In the genomic region with DNA sequence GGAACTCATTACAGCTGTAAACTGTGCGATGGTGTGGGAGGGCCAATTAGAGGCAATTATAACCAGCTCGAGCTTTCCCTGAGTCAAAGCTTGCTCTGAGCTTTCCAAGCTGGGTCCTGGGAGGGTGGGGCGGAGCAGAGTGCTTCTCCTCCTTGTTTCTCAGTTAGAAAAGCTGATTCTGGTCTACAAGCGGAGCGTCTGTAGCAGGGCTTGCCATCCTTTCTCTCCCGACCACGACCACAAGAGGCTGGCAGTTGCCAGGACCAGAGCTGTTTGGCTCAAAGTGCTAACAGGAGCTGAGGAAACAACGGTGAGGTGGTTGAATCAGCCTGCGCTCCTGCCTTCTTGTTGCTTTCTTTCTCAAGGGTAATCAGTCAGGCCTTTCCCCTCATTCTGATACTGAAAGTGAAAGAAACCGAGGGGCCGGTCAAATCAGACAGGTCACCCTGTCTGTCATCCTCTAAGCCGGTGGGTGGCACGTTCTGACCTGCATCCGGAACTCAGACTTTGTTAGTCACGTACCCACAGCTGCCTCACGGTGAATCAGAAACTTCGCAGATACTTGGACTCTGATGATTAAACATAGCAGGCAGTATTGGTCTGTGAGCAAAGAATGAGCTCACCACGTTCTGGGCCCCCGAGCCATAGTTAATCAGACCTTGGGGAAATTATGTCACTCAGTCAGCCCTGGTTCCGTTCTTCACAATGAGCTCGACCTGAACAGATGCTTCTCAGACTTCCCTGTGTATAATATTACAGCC, we compare ENCODE assay signal across 8 mouse cellular contexts.
DNase-seq lines count a peak whose midpoint lies in the region; ATAC-seq lines count a peak whose summit lies in the region.

No protein-coding gene starts in this region.

- peaks cover 18% of the 10 kb centered on the region for H3K4me1 ChIP-seq in embryonic facial prominence, embryonic 13.5 days
- peaks cover 43% of the 10 kb centered on the region for H3K4me1 ChIP-seq in heart, embryonic 13.5 days
- peaks cover 26% of the 10 kb centered on the region for H3K4me1 ChIP-seq in kidney, embryonic 15.5 days
- H3K4me1 ChIP-seq in liver, embryonic 16.5 days (ENCODE audit: control insufficient read depth, low read depth, low read length): peaks cover 11% of the 10 kb centered on the region
- H3K4me1 ChIP-seq in neural tube, embryonic 13.5 days (replicated peaks): peaks cover 30% of the 10 kb centered on the region

- H3K4me3 ChIP-seq in embryonic facial prominence, embryonic 13.5 days: peak overlapping the region; percentile 30
- peak overlapping the region; percentile 42 for H3K4me3 ChIP-seq in heart, embryonic 13.5 days
- peak overlapping the region; percentile 32 for H3K4me3 ChIP-seq in kidney, embryonic 15.5 days (replicated peaks)
- peak overlapping the region; percentile 45 for H3K4me3 ChIP-seq in liver, embryonic 16.5 days (ENCODE audit: low read depth, low read length)
- 0 out of 2 replicates have a peak overlapping the region, but pooled peaks have one; percentile 4 for H3K4me3 ChIP-seq in neural tube, embryonic 13.5 days

- H3K27me3 ChIP-seq in embryonic facial prominence, embryonic 13.5 days: no peaks in the 10 kb centered on the region
- H3K27me3 ChIP-seq in heart, embryonic 13.5 days (replicated peaks): no peaks in the 10 kb centered on the region
- 0 out of 2 replicates have a peak, but pooled peaks cover 3% of the 10 kb centered on the region for H3K27me3 ChIP-seq in kidney, embryonic 15.5 days
- H3K27me3 ChIP-seq in liver, embryonic 16.5 days (ENCODE audit: control insufficient read depth, insufficient read depth, low read depth, low read length): no peaks in the 10 kb centered on the region
- H3K27me3 ChIP-seq in neural tube, embryonic 13.5 days: no peaks in the 10 kb centered on the region

- H3K9ac ChIP-seq in embryonic facial prominence, embryonic 13.5 days: peak overlapping the region; percentile 54
- H3K9ac ChIP-seq in heart, embryonic 13.5 days: peak overlapping the region; percentile 80
- H3K9ac ChIP-seq in kidney, embryonic 15.5 days: peak overlapping the region; percentile 11; the same call in 1 of the 2 replicates
- peak overlapping the region; percentile 35 for H3K9ac ChIP-seq in liver, embryonic 16.5 days (ENCODE audit: low read depth, low read length)
- H3K9ac ChIP-seq in neural tube, embryonic 13.5 days: peak overlapping the region; percentile 45

- peak; percentile 68 for DNase-seq in urinary bladder, postnatal 14 days (ENCODE audit: low spot score)
- no peak for DNase-seq in urinary bladder, postnatal 10 days (ENCODE audit: low spot score)
- peak; percentile 33 for DNase-seq in urinary bladder, postnatal 25 days (ENCODE audit: low spot score)

- peak overlapping the region; percentile 71 for H3K27ac ChIP-seq in embryonic facial prominence, embryonic 13.5 days
- peak overlapping the region; percentile 66 for H3K27ac ChIP-seq in heart, embryonic 13.5 days (replicated peaks)
- H3K27ac ChIP-seq in kidney, embryonic 15.5 days: peak overlapping the region; percentile 70
- H3K27ac ChIP-seq in liver, embryonic 16.5 days (ENCODE audit: low read length): peak overlapping the region; percentile 64
- H3K27ac ChIP-seq in neural tube, embryonic 13.5 days (replicated peaks): no peak overlapping the region

- 0 out of 2 replicates have a peak, but pooled peaks have one; percentile 32 for ATAC-seq in embryonic facial prominence, embryonic 13.5 days (ENCODE audit: insufficient number of reproducible peaks, insufficient read depth, low FRiP score, low TSS enrichment, low read depth)
- no peak; the same call in 1 of the 2 replicates for ATAC-seq in heart, embryonic 13.5 days (ENCODE audit: extremely low read depth, insufficient number of reproducible peaks, low FRiP score, low TSS enrichment)
- peak; percentile 55 for ATAC-seq in kidney, embryonic 15.5 days (replicated peaks; ENCODE audit: low FRiP score)
- peak; percentile 70 for ATAC-seq in liver, embryonic 16.5 days (ENCODE audit: low read depth)
- peak; percentile 45; the same call in 1 of the 2 replicates for ATAC-seq in neural tube, embryonic 13.5 days (ENCODE audit: low read depth)

- H3K4me2 ChIP-seq in embryonic facial prominence, embryonic 13.5 days: peak overlapping the region; percentile 56
- peak overlapping the region; percentile 66 for H3K4me2 ChIP-seq in heart, embryonic 13.5 days
- H3K4me2 ChIP-seq in kidney, embryonic 15.5 days: peak overlapping the region; percentile 54
- H3K4me2 ChIP-seq in liver, embryonic 16.5 days (ENCODE audit: low read depth, low read length): peak overlapping the region; percentile 60
- H3K4me2 ChIP-seq in neural tube, embryonic 13.5 days: peak overlapping the region; percentile 39

- WGBS in embryonic facial prominence, embryonic 13.5 days: 17% methylated on average over 21 of the region's 21 CpGs
- 22% methylated on average over 21 of the region's 21 CpGs for WGBS in heart, embryonic 13.5 days
- WGBS in kidney, embryonic 15.5 days: 18% methylated on average over 21 of the region's 21 CpGs
- WGBS in liver, embryonic 16.5 days (ENCODE audit: insufficient replicate concordance): 20% methylated on average over 21 of the region's 21 CpGs
- 19% methylated on average over 21 of the region's 21 CpGs for WGBS in neural tube, embryonic 13.5 days

- peaks cover 6% of the 10 kb centered on the region; the same call in 1 of the 2 replicates for H3K9me3 ChIP-seq in embryonic facial prominence, embryonic 13.5 days
- peaks cover 8% of the 10 kb centered on the region for H3K9me3 ChIP-seq in heart, embryonic 13.5 days
- 0 out of 2 replicates have a peak, but pooled peaks cover 3% of the 10 kb centered on the region for H3K9me3 ChIP-seq in kidney, embryonic 15.5 days (replicated peaks)
- H3K9me3 ChIP-seq in liver, embryonic 16.5 days (replicated peaks; ENCODE audit: control insufficient read depth, low read length): no peaks in the 10 kb centered on the region
- H3K9me3 ChIP-seq in neural tube, embryonic 13.5 days: peaks cover 12% of the 10 kb centered on the region

- no peaks in the 10 kb centered on the region for H3K36me3 ChIP-seq in embryonic facial prominence, embryonic 13.5 days
- peaks cover 6% of the 10 kb centered on the region for H3K36me3 ChIP-seq in heart, embryonic 13.5 days
- H3K36me3 ChIP-seq in kidney, embryonic 15.5 days: 0 out of 2 replicates have a peak, but pooled peaks cover 3% of the 10 kb centered on the region
- H3K36me3 ChIP-seq in liver, embryonic 16.5 days (ENCODE audit: control insufficient read depth, insufficient read depth): no peaks in the 10 kb centered on the region
- no peaks in the 10 kb centered on the region for H3K36me3 ChIP-seq in neural tube, embryonic 13.5 days

Comparison
In these comparisons a context has a peak if more than half of its experiments do, and no peak if none do; other contexts are left out.
1. H3K9ac ChIP-seq: peak in every context shown above with its lines; median percentile 80 in heart, embryonic 13.5 days; 54 in embryonic facial prominence, embryonic 13.5 days; 45 in neural tube, embryonic 13.5 days; 35 in liver, embryonic 16.5 days; 11 in kidney, embryonic 15.5 days.